Mouse (Mus musculus) MEL (cell line): ENCODE results near the gene Otogl. TPM values are rescaled to one million over a fixed set of nuclear protein-coding genes. Genes with fewer than 3 reads are reported as not detected.
"Not testable (repeated sequence)": the region's sequence is repeated elsewhere in the genome, so short reads cannot be mapped to it uniquely, and the experiment has no call there.

ENCODE experiments used
- DNase-seq: peaks from one replicate; pipeline ENCODE4 v3.0.0; 2011; ENCODE audit warnings: low read depth, low spot score
- H3K27ac ChIP-seq: 2 replicates; pipeline ENCODE4 v1.5.1; 2012; ENCODE audit warnings: low read depth, mild to moderate bottlenecking, control low read depth, low read length, moderate library complexity; ENCODE audit not compliant: control insufficient read depth
- H3K27me3 ChIP-seq, 2 experiments: fragments of 150-350 bp in 1 of 2; sonication (generic) in 1 of 2; 2 replicates each; pipeline ENCODE4 v1.6.1; 2012; ENCODE audit warnings: low read length in 2 of 2, mild to moderate bottlenecking in 2 of 2, improper control_type of control experiment in 1 of 2, moderate library complexity in 1 of 2; ENCODE audit not compliant: insufficient read depth in 2 of 2, control insufficient read depth in 1 of 2
- H3K36me3 ChIP-seq, 2 experiments: 2 replicates each; pipeline ENCODE4 v1.6.1; 2012 to 2014; ENCODE audit warnings: low read length in 2 of 2, improper control_type of control experiment in 1 of 2, inconsistent platforms in 1 of 2, mild to moderate bottlenecking in 1 of 2; ENCODE audit not compliant: insufficient read depth in 2 of 2, control insufficient read depth in 1 of 2
- H3K4me1 ChIP-seq, 2 experiments: fragments of 150-350 bp in 1 of 2; sonication (generic) in 1 of 2; 2 replicates each; pipeline ENCODE4 v1.6.1; 2012; ENCODE audit warnings: low read length in 2 of 2, improper control_type of control experiment in 1 of 2, mild to moderate bottlenecking in 1 of 2; ENCODE audit not compliant: insufficient read depth in 2 of 2, control insufficient read depth in 1 of 2
- H3K4me3 ChIP-seq, 2 experiments: fragments of 150-350 bp in 1 of 2; sonication (generic) in 1 of 2; 2 replicates each; pipeline ENCODE4 v1.5.1; 2012; ENCODE audit warnings: low read depth in 2 of 2, low read length in 2 of 2, mild to moderate bottlenecking in 2 of 2, moderate library complexity in 2 of 2, control low read depth in 1 of 2, improper control_type of control experiment in 1 of 2; ENCODE audit not compliant: control insufficient read depth in 1 of 2, insufficient read depth in 1 of 2
- H3K79me2 ChIP-seq: 2 replicates; pipeline ENCODE4 v1.6.1; 2012; ENCODE audit warnings: mild to moderate bottlenecking, low read length, moderate library complexity; ENCODE audit not compliant: control insufficient read depth, poor library complexity, insufficient read depth
- H3K9ac ChIP-seq: 2 replicates; pipeline ENCODE4 v1.6.1; 2012; ENCODE audit warnings: low read depth, mild to moderate bottlenecking, control low read depth, low read length, moderate library complexity; ENCODE audit not compliant: control insufficient read depth, poor library complexity, severe bottlenecking
- H3K9me3 ChIP-seq: fragments of 150-350 bp; sonication (generic); replicated peaks from 2 replicates; pipeline ENCODE4 v1.6.1; 2012; ENCODE audit warnings: mild to moderate bottlenecking, low read length, improper control_type of control experiment, moderate library complexity; ENCODE audit not compliant: insufficient read depth
- CHD2 ChIP-seq: IDR thresholded peaks from 2 replicates; pipeline ENCODE4 v1.6.1; 2011; ENCODE audit warnings: low read length, improper control_type of control experiment
- E2F4 ChIP-seq: IDR thresholded peaks from 2 replicates; pipeline ENCODE4 v1.6.1; 2011; ENCODE audit warnings: low read depth, low read length, improper control_type of control experiment, borderline replicate concordance
- GATA1 ChIP-seq: IDR thresholded peaks from 2 replicates; pipeline ENCODE4 v1.6.1; 2011; ENCODE audit warnings: low read depth, low read length, improper control_type of control experiment
- HCFC1 ChIP-seq: IDR thresholded peaks from 2 replicates; pipeline ENCODE4 v1.6.1; 2012; ENCODE audit warnings: low read depth, mild to moderate bottlenecking, inconsistent platforms, low read length, improper control_type of control experiment, moderate library complexity
- JUND ChIP-seq: IDR thresholded peaks from 2 replicates; pipeline ENCODE4 v1.6.1; 2011; ENCODE audit warnings: low read depth, mild to moderate bottlenecking, improper control_type of control experiment, low read length
- KAT2A ChIP-seq: conservative IDR thresholded peaks from 2 replicates; pipeline ENCODE4 v1.6.1; 2012; ENCODE audit warnings: low read depth, low read length, improper control_type of control experiment, inconsistent platforms
- MAFK ChIP-seq: IDR thresholded peaks from 2 replicates; pipeline ENCODE4 v1.6.1; 2011; ENCODE audit warnings: low read depth, mild to moderate bottlenecking, low read length, improper control_type of control experiment, borderline replicate concordance
- MAX ChIP-seq: IDR thresholded peaks from 2 replicates; pipeline ENCODE4 v1.6.1; 2011; ENCODE audit warnings: low read length, improper control_type of control experiment
- MEF2A ChIP-seq: IDR thresholded peaks from 2 replicates; pipeline ENCODE4 v1.6.1; 2014; ENCODE audit warnings: low read depth, mild to moderate bottlenecking, inconsistent platforms, low read length, improper control_type of control experiment; ENCODE audit not compliant: poor library complexity, insufficient replicate concordance, severe bottlenecking; ENCODE audit errors: extremely low read depth
- MXI1 ChIP-seq: IDR thresholded peaks from 2 replicates; pipeline ENCODE4 v1.6.1; 2011; ENCODE audit warnings: mild to moderate bottlenecking, low read depth, low read length, improper control_type of control experiment
- POLR2A ChIP-seq, 2 experiments: IDR thresholded peaks; 2 replicates each; pipeline ENCODE4 v1.6.1; 2011 to 2012; ENCODE audit warnings: low read length in 2 of 2, mild to moderate bottlenecking in 2 of 2, control low read depth in 1 of 2, improper control_type of control experiment in 1 of 2, low read depth in 1 of 2, moderate library complexity in 1 of 2; ENCODE audit not compliant: control insufficient read depth in 1 of 2, insufficient read depth in 1 of 2, poor library complexity in 1 of 2
- RAD21 ChIP-seq: IDR thresholded peaks from 2 replicates; pipeline ENCODE4 v1.6.1; 2011; ENCODE audit warnings: mild to moderate bottlenecking, low read depth, low read length, improper control_type of control experiment
- SIN3A ChIP-seq: IDR thresholded peaks from 2 replicates; pipeline ENCODE4 v1.6.1; 2012; ENCODE audit warnings: low read length, improper control_type of control experiment, inconsistent platforms
- SMC3 ChIP-seq: IDR thresholded peaks from 2 replicates; pipeline ENCODE4 v1.6.1; 2011; ENCODE audit warnings: low read depth, low read length, improper control_type of control experiment
- USF1 ChIP-seq: IDR thresholded peaks from 2 replicates; pipeline ENCODE4 v1.6.1; 2014; ENCODE audit warnings: low read depth, mild to moderate bottlenecking, inconsistent platforms, low read length, improper control_type of control experiment, moderate library complexity
- USF2 ChIP-seq, 2 experiments: IDR thresholded peaks; 2 replicates each; pipeline ENCODE4 v1.6.1; 2011 to 2012; ENCODE audit warnings: improper control_type of control experiment in 2 of 2, low read length in 2 of 2, borderline replicate concordance in 1 of 2, inconsistent platforms in 1 of 2, low read depth in 1 of 2, mild to moderate bottlenecking in 1 of 2; ENCODE audit not compliant: insufficient read depth in 1 of 2
- ZC3H11A ChIP-seq: IDR thresholded peaks from 2 replicates; pipeline ENCODE4 v1.6.1; 2012; ENCODE audit warnings: low read depth, mild to moderate bottlenecking, inconsistent platforms, low read length, improper control_type of control experiment
- ZKSCAN1 ChIP-seq: IDR thresholded peaks from 2 replicates; pipeline ENCODE4 v1.6.1; 2012; ENCODE audit warnings: low read depth, mild to moderate bottlenecking, inconsistent platforms, low read length, improper control_type of control experiment, moderate library complexity
- polyA plus RNA-seq, 2 experiments: library from polyadenylated mRNA; stranded (reverse) in 1 of 2; unstranded in 1 of 2; fragments of >175 nt in 1 of 2; fragments of >200 nt in 1 of 2; gene quantifications; 2 replicates each; pipeline versions ENCODE4 v1.2.1 to v1.2.4; 2012; ENCODE audit warnings: low replicate concordance in 2 of 2, low read depth in 1 of 2; ENCODE audit not compliant: insufficient read length in 2 of 2, insufficient read depth in 1 of 2, missing spikeins in 1 of 2
- total RNA-seq: library from RNA; depleted of rRNA; stranded (reverse); fragments of 300-350 nt; gene quantifications from 2 replicates; pipeline ENCODE4 v1.2.3, GENCODE M21; 2012

Otogl gene
- total and polyA plus RNA-seq, 3 experiments = not detected

DNA sequence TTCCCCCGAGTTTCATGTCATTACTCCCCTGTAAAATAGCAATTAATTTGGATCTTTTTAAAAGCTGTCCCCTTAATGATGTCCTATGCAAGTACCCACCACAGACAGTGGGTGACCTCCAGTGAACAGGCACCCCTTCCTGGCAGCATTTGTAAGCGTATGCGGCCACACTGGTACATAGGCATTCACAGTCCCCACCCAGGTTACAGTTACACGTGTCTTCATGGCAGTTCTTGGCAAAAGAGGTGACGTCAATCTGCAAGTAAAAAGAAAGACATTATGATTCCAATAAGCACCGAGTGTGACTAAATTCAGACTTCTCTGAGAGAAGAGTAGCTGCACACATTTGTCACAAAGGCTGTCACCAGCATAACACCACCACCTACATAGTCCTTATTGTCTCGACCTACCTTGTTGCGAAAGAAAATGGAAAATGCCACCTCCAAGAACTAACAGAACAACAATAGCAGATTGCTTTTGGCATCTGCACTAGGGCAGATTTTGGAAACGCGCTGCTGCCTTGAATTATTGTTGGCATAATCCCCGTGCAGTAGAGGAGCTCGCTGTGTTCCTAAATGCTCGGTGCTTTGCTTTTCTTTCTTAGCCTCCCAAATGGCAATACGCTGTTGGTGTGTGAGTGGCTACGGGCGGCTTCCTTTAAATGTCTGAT, 98.0 kb downstream of the Otogl start:
- TF ChIP-seq MAFK (no peak), RAD21 (no peak), ZKSCAN1 (no peak), GATA1 (no peak), HCFC1 (no peak)
- TF ChIP-seq, all 39 proteins: peak for 0
- H3K4me3 ChIP-seq = no peak overlapping the region
- no peaks in the 10 kb centered on the region for H3K27me3 ChIP-seq
- DNase-seq = no peak
- no peaks in the 10 kb centered on the region for H3K79me2 ChIP-seq
- no peak overlapping the region for H3K9ac ChIP-seq
- no peaks in the 10 kb centered on the region for H3K4me1 ChIP-seq
- no peaks in the 10 kb centered on the region for H3K36me3 ChIP-seq
- H3K9me3 ChIP-seq = no peaks in the 10 kb centered on the region
- H3K27ac ChIP-seq = no peak overlapping the region

GRCm38 (mm10) chr10:107810649-107811398, 101.1 kb downstream of the Otogl start:
- no peak for TF ChIP-seq JUND
- no peak for TF ChIP-seq USF2 (IDR thresholded peaks at IDR 0.05; ENCODE audit: borderline replicate concordance in 1 of 2, insufficient read depth in 1 of 2, low read depth in 1 of 2, low read length in 2 of 2)
- no peak for TF ChIP-seq MAX
- no peak for DNase-seq
- H3K4me3 ChIP-seq = no peak overlapping the region
- H3K27ac ChIP-seq = no peak overlapping the region
- H3K4me1 ChIP-seq = no peaks in the 10 kb centered on the region
- no peak overlapping the region for H3K9ac ChIP-seq
- H3K36me3 ChIP-seq = no peaks in the 10 kb centered on the region
- H3K79me2 ChIP-seq = no peaks in the 10 kb centered on the region
- H3K9me3 ChIP-seq = no peaks in the 10 kb centered on the region
- H3K27me3 ChIP-seq = no peaks in the 10 kb centered on the region

DNA sequence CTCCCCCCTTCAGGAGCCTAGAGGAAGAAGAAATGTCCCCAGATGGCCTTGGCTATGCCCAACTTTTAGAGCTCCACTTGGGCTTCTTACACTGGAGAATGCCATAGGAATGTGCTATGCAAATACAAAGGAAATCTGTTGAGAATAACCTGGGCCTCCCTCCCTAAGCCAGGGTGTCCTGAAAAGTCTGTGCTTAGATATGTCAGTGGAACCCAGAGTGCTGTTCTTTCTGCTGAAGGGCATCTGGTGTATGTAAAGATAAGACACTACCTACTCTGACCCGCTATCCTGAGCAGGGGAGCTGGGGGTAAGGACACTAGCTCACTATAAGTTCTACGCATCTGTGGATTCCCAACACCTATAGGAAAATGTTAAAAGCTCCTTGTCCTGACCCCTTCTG, 106.7 kb downstream of the Otogl start:
- Histone ChIP-seq H3K9me3 (no peaks in the 10 kb centered on the region), H3K27ac (no peak overlapping the region), H3K79me2 (no peaks in the 10 kb centered on the region), H3K9ac (no peak overlapping the region), H3K36me3 (no peaks in the 10 kb centered on the region), H3K4me1 (no peaks in the 10 kb centered on the region), H3K4me3 (no peak overlapping the region), H3K27me3 (no peaks in the 10 kb centered on the region; a peak in 1 of 4 replicates)
- TF ChIP-seq MAX (no peak), MXI1 (no peak), SMC3 (no peak), KAT2A (no peak), E2F4 (no peak), HCFC1 (no peak), ZC3H11A (no peak), USF1 (no peak), SIN3A (no peak), CHD2 (no peak), POLR2A (IDR thresholded peaks at IDR 0.05; ENCODE audit: control insufficient read depth in 1 of 2, insufficient read depth in 1 of 2, low read depth in 1 of 2, low read length in 2 of 2, poor library complexity in 1 of 2) (no peak), MEF2A (no peak)
- DNase-seq = no peak

DNA sequence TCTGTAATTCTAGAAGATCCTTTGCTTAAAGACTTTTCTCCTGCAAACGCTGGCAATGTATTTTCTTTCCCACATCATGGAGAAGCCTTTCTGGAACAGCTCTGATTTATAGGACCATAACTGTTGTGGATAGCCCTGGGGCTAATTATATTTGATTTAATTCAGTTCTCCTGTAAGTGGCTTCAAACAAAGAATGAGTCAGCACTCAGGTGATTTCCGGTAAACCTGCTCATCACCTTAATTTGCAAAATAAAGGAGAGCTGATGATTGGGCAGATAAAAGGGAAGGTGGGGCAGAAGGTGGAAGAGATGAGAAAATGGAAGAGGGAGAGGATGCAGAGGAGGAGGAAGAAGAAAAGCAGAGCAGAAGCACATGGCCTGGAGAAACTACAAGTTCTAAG, 107.6 kb downstream of the Otogl start:
- H3K4me1 ChIP-seq, H3K27me3 ChIP-seq, H3K27ac ChIP-seq, H3K9ac ChIP-seq, H3K4me3 ChIP-seq, H3K36me3 ChIP-seq, H3K79me2 ChIP-seq, H3K9me3 ChIP-seq, DNase-seq: not testable (repeated sequence)
